Mouse (Mus musculus): ENCODE measurements around the gene Cryzl2.

Gene Cryzl2

DNA sequence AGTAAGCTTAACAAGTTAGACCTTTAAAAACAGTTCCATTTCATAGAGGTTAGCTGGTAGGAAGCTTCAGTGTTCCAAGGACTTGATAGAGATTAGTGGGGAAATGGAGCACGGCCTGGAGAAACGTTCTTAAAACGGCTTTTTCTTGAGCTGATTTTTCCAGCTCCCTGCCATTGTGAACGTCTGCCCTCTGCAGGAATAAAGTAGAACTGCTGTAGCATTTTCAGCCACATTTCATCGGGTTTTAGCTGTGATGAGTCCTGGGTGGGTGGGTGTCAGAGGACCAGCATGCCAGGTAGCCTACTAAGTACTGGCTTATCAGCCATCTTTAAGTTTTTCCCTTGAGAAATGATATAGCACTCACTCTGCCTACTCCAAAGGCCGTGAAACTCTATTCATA, 78.1 kb downstream of the Cryzl2 start:
- peak; percentile 68 for DNase-seq

DNA sequence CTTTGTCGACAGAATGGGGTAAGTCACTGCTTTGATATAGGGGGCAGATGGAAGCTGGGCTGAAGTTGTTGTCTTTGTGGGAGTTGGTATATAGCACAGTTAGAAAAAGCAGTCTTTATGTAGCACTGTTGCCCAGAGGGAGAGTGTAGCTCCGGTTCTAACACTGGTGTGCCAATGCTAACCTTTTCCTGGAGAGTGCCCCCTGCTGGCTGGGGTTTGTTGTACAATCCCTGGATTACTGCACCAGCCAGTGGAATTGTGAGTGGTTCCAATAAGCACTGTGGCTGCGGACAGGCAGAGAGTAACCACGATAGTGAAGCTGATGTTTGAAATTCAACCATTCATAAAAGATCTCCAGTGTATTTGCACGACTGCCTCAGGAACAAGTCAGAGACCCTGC, 79.3 kb downstream of the Cryzl2 start:
- peak; percentile 46 for DNase-seq
